Mouse (Mus musculus) neural tube, embryonic 15.5 days (tissue): ENCODE measurements around the gene Cdhr3. TPM values are rescaled to one million over a fixed set of nuclear protein-coding genes. Genes with fewer than 3 reads are reported as not detected.

ENCODE experiments used
- ATAC-seq: fragments of 200-750 bp; cut with Nextera tagmentation; 2 replicates; pipeline ENCODE4 v1.8.0; 2017; ENCODE audit warnings: mild to moderate bottlenecking, moderate TSS enrichment, moderate library complexity; ENCODE audit not compliant: low FRiP score
- H3K27ac ChIP-seq: fragments of 300-500 bp; sonication (generic); replicated peaks from 2 replicates; pipeline ENCODE4 v1.5.1; 2015; ENCODE audit warnings: mild to moderate bottlenecking, inconsistent platforms
- H3K27me3 ChIP-seq: fragments of 300-500 bp; sonication (generic); replicated peaks from 2 replicates; pipeline ENCODE4 v1.6.1; 2015; ENCODE audit warnings: inconsistent platforms
- H3K36me3 ChIP-seq: fragments of 300-500 bp; sonication (generic); 2 replicates; pipeline ENCODE4 v1.6.1; 2015; ENCODE audit warnings: inconsistent platforms
- H3K4me1 ChIP-seq: fragments of 300-500 bp; sonication (generic); 2 replicates; pipeline ENCODE4 v1.6.1; 2015; ENCODE audit warnings: inconsistent platforms
- H3K4me2 ChIP-seq: fragments of 300-500 bp; sonication (generic); 2 replicates; pipeline ENCODE4 v1.6.1; 2015; ENCODE audit warnings: inconsistent platforms, mild to moderate bottlenecking, moderate library complexity
- H3K4me3 ChIP-seq: fragments of 300-500 bp; sonication (generic); replicated peaks from 2 replicates; pipeline ENCODE4 v1.5.1; 2015; ENCODE audit warnings: mild to moderate bottlenecking, inconsistent platforms
- H3K9ac ChIP-seq: fragments of 300-500 bp; sonication (generic); replicated peaks from 2 replicates; pipeline ENCODE4 v1.6.1; 2015; ENCODE audit warnings: mild to moderate bottlenecking, inconsistent platforms
- H3K9me3 ChIP-seq: fragments of 300-500 bp; sonication (generic); replicated peaks from 2 replicates; pipeline ENCODE4 v1.6.1; 2016; ENCODE audit warnings: inconsistent platforms
- WGBS: fragments of 180-500 bp; shearing (Covaris S2); methylation state at CpG from one replicate; pipeline ENCODE4 v1.1.7; 2015; ENCODE audit warnings: mixed read lengths; 5-methylcytosine and 5-hydroxymethylcytosine counted together
- polyA plus RNA-seq: library from polyadenylated mRNA; unstranded; fragments of >200 nt; fragmentation: Nextera tagmentation; extraction: Ambion mirVana; gene quantifications from 2 replicates; pipeline ENCODE4 v1.2.1, GENCODE M21; 2015

Cdhr3 gene
- polyA plus RNA-seq, 1 experiment from 2014 or later: 0.18 TPM

DNA sequence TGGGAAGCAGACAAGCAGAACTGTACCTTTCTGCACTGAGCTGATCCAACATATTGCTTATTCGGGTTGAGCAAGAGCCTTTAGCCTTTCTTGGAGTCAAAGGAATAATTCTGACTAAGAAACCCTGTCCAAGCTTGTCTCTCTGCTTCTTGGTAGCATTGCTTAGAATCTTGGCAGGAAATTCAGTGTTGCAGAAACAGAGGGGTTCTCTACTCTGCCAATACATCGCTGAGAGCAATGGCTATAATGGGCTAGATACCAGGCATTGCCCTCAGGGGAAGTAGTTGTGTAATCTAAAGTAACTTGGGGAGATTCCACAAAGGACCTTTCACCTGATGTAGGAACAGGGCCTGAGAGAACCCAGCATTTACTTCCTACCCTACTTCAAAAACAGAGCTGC is 62.1 kb downstream of the Cdhr3 start:
- no peaks in the 10 kb centered on the region for H3K9me3 ChIP-seq
- no peak for ATAC-seq
- no peak overlapping the region for H3K9ac ChIP-seq
- H3K27ac ChIP-seq: peak overlapping the region; percentile 28; the same call in 1 of the 2 replicates
- H3K4me3 ChIP-seq: no peak overlapping the region
- H3K27me3 ChIP-seq: peaks cover 13% of the 10 kb centered on the region; the same call in 1 of the 2 replicates
- 69% methylated on average over 2 of the region's 2 CpGs for WGBS
- H3K36me3 ChIP-seq: no peaks in the 10 kb centered on the region
- peaks cover 54% of the 10 kb centered on the region for H3K4me1 ChIP-seq
- H3K4me2 ChIP-seq: no peak overlapping the region

DNA sequence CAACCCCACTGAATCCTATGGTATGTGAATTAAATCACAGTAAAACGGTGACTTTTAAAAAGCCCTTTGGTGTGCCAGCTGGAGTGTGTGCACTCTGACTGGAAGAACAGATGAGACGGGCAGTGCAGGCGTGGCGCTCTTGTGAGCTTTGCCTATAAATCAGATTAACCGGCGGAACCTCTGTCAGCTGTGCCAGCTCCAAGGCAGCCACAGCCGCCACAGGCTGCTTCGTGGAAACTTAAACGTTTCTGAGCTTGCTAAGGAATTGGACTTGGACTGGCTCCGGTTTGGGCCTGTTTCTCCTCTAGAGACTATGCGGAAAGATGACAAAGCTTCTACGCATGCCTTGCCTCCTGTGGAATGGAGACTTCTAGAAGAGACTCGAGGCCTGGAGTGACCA is 62.6 kb downstream of the Cdhr3 start:
- 21% methylated on average over 13 of the region's 13 CpGs for WGBS
- peak; percentile 34; the same call in 1 of the 2 replicates for ATAC-seq
- Histone ChIP-seq H3K4me3 (no peak overlapping the region), H3K4me1 (peaks cover 49% of the 10 kb centered on the region), H3K27me3 (peaks cover 13% of the 10 kb centered on the region; the same call in 1 of the 2 replicates), H3K9me3 (no peaks in the 10 kb centered on the region), H3K4me2 (no peak overlapping the region), H3K27ac (peak overlapping the region; percentile 28; the same call in 1 of the 2 replicates), H3K9ac (no peak overlapping the region), H3K36me3 (no peaks in the 10 kb centered on the region)

DNA sequence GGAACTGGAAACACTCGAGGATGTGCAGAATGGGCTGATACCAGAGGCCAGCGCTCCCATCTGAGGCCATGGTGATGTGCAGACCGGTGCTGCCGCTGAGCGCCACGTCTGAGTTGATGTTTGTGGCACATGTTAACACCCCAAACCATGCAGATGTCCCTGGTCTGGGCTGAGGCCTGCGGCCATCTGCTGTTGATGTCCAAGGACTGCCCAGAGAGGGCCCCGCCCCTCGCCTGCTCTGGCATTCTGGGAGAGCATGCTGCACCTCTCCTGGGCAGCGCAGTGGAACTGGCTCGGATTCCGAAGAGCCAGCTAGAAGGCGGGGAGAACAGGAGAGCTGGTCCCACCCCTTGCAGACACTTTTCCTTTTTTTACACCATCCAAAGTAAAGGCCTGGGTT is 64.0 kb downstream of the Cdhr3 start:
- Histone ChIP-seq H3K27me3 (peaks cover 15% of the 10 kb centered on the region; the same call in 1 of the 2 replicates), H3K9me3 (no peaks in the 10 kb centered on the region), H3K4me2 (no peak overlapping the region), H3K4me3 (no peak overlapping the region), H3K36me3 (no peaks in the 10 kb centered on the region), H3K27ac (no peak overlapping the region), H3K9ac (no peak overlapping the region), H3K4me1 (peaks cover 40% of the 10 kb centered on the region)
- WGBS: 61% methylated on average over 13 of the region's 13 CpGs
- no peak for ATAC-seq

DNA sequence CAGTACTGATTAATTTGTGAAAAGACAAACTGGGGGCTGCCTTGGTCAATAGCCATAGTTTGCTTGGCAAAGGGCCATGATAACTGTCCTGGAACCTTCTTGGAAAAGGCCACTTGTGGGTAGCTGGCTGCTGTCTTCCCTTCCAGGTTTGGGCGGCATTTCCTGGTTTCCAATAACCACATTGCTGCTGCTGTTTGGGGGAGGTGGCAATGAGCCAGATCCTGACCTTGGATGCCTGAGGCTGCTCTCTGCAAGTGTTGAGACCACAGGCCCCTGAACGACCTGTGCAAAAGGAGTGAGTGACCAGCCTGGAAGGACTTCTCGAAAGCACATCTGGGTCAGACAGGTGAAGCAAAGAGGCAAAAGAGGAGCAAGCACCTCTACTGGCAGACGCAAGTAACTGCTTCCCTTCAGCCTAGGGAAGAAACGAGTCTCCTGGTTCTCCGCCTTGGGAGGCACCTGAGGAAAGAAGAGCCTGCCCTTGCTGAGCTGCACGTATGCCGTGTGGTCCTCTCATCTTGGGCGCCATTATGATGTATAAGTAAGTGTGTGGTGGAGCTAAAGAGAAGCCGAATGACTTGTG is 64.5 kb downstream of the Cdhr3 start:
- 57% methylated on average over 10 of the region's 10 CpGs for WGBS
- Histone ChIP-seq H3K36me3 (no peaks in the 10 kb centered on the region), H3K9ac (no peak overlapping the region), H3K27me3 (peaks cover 19% of the 10 kb centered on the region), H3K4me1 (peaks cover 35% of the 10 kb centered on the region), H3K4me3 (no peak overlapping the region), H3K9me3 (no peaks in the 10 kb centered on the region), H3K27ac (no peak overlapping the region), H3K4me2 (no peak overlapping the region)
- no peak for ATAC-seq

GRCm38 (mm10) chr12:33027093-33027492 is 65.6 kb downstream of the Cdhr3 start:
- H3K4me1 ChIP-seq: peaks cover 32% of the 10 kb centered on the region
- 4% methylated on average over 10 of the region's 10 CpGs for WGBS
- ATAC-seq: peak; percentile 70
- no peak overlapping the region for H3K27ac ChIP-seq
- peak overlapping the region; percentile 38 for H3K4me2 ChIP-seq
- H3K9ac ChIP-seq: 0 out of 2 replicates have a peak overlapping the region, but pooled peaks have one; percentile 5
- no peaks in the 10 kb centered on the region for H3K36me3 ChIP-seq
- H3K4me3 ChIP-seq: no peak overlapping the region
- H3K9me3 ChIP-seq: no peaks in the 10 kb centered on the region
- H3K27me3 ChIP-seq: peaks cover 18% of the 10 kb centered on the region

GRCm38 (mm10) chr12:33024524-33024923 is 68.2 kb downstream of the Cdhr3 start:
- 77% methylated on average over 6 of the region's 6 CpGs for WGBS
- peaks cover 19% of the 10 kb centered on the region for H3K4me1 ChIP-seq
- no peak overlapping the region for H3K9ac ChIP-seq
- no peak overlapping the region for H3K27ac ChIP-seq
- no peaks in the 10 kb centered on the region for H3K9me3 ChIP-seq
- H3K36me3 ChIP-seq: no peaks in the 10 kb centered on the region
- no peak overlapping the region for H3K4me3 ChIP-seq
- no peak for ATAC-seq
- H3K27me3 ChIP-seq: peaks cover 16% of the 10 kb centered on the region
- H3K4me2 ChIP-seq: no peak overlapping the region

- Histone ChIP-seq H3K4me3 (no peak overlapping the region), H3K27me3 (peaks cover 11% of the 10 kb centered on the region), H3K4me1 (0 out of 2 replicates have a peak, but pooled peaks cover 2% of the 10 kb centered on the region), H3K36me3 (no peaks in the 10 kb centered on the region), H3K4me2 (no peak overlapping the region), H3K9me3 (no peaks in the 10 kb centered on the region), H3K27ac (no peak overlapping the region), H3K9ac (no peak overlapping the region)
- 93% methylated on average over 4 of the region's 4 CpGs for WGBS
- no peak for ATAC-seq
Measured at GRCm38 (mm10) chr12:33021751-33022150, 70.9 kb downstream of the Cdhr3 start.

GRCm38 (mm10) chr12:33021140-33021539 is 71.5 kb downstream of the Cdhr3 start:
- Histone ChIP-seq H3K27me3 (peaks cover 8% of the 10 kb centered on the region), H3K9ac (no peak overlapping the region), H3K36me3 (no peaks in the 10 kb centered on the region), H3K27ac (no peak overlapping the region), H3K4me3 (no peak overlapping the region), H3K4me2 (no peak overlapping the region), H3K4me1 (0 out of 2 replicates have a peak, but pooled peaks cover 2% of the 10 kb centered on the region), H3K9me3 (no peaks in the 10 kb centered on the region)
- ATAC-seq: no peak
- 89% methylated on average over 9 of the region's 9 CpGs for WGBS

DNA sequence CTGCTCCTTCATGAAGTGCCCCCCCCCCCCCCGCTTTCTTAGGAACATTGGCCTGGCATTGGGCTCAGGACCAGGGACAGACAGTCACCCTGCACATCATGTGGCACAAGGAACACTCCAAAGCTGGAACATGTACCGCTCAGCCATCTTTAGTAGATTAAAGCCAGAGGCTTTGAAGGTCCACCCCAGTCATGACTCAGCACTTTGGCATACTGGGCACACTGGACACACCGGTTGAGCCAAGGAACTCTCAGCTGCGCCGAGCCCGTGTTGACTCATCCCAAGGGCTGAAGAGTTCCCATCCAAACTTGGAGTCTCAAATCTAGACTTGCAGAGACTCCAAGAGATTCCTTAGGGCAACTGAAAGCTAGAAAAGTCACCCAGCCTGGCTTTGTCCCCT is 72.7 kb downstream of the Cdhr3 start:
- peaks cover 6% of the 10 kb centered on the region for H3K27me3 ChIP-seq
- H3K27ac ChIP-seq: no peak overlapping the region
- H3K9me3 ChIP-seq: no peaks in the 10 kb centered on the region
- H3K36me3 ChIP-seq: no peaks in the 10 kb centered on the region
- WGBS: 85% methylated on average over 6 of the region's 6 CpGs
- no peak overlapping the region for H3K4me3 ChIP-seq
- 0 out of 2 replicates have a peak, but pooled peaks cover 2% of the 10 kb centered on the region for H3K4me1 ChIP-seq
- H3K4me2 ChIP-seq: no peak overlapping the region
- H3K9ac ChIP-seq: no peak overlapping the region
- no peak for ATAC-seq

GRCm38 (mm10) chr12:33018601-33019000 is 74.1 kb downstream of the Cdhr3 start:
- no peak overlapping the region for H3K4me2 ChIP-seq
- no peaks in the 10 kb centered on the region for H3K36me3 ChIP-seq
- no peaks in the 10 kb centered on the region for H3K9me3 ChIP-seq
- peaks cover 4% of the 10 kb centered on the region for H3K27me3 ChIP-seq
- 66% methylated on average over 4 of the region's 4 CpGs for WGBS
- ATAC-seq: no peak
- no peaks in the 10 kb centered on the region for H3K4me1 ChIP-seq
- H3K9ac ChIP-seq: no peak overlapping the region
- H3K27ac ChIP-seq: no peak overlapping the region
- no peak overlapping the region for H3K4me3 ChIP-seq

DNA sequence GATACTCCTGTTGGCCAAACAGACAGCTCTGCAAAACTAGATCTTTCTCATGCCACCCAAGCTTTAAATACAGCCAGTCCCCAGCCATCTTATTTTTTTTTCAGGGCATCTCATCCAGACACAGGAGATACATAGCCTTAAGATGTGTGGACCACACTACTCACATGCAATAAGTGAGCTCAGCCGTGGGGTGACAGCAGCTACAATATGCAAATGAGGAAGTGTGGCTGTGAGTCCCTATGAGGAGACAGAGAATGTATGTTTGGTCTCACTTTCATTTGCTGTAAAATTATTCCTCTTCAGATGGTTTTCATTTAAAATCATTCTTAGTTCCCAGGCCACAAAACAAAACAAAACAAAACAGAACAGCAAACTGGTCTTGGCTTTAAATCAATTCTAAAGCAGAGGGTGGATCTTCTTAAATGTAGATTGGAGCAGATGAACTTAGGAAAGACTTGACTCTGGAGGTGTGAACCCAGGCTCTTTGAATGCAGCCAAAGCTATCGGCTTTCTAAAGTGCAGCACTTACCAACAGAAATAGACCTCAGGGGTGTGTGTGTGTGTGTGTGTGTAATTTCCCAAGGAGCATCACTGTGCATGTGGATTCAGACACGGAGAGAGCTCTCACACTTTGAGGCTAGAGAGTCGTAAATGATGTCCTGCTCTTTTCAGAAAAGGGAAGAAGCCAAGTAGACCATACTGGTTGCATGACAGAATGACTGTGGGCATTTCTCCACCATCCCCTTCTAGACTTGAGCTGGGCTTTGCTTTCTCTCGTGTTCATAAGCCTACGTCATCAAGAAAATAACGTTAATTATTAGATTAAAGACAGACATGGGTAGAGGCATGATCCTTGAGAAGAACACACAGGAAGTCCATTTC is 75.6 kb downstream of the Cdhr3 start:
- no peak overlapping the region for H3K9ac ChIP-seq
- H3K27ac ChIP-seq: no peak overlapping the region
- H3K4me2 ChIP-seq: no peak overlapping the region
- H3K27me3 ChIP-seq: no peaks in the 10 kb centered on the region
- no peaks in the 10 kb centered on the region for H3K9me3 ChIP-seq
- H3K36me3 ChIP-seq: no peaks in the 10 kb centered on the region
- no peak overlapping the region for H3K4me3 ChIP-seq
- H3K4me1 ChIP-seq: no peaks in the 10 kb centered on the region
- WGBS: 71% methylated on average over 7 of the region's 7 CpGs
- no peak for ATAC-seq

DNA sequence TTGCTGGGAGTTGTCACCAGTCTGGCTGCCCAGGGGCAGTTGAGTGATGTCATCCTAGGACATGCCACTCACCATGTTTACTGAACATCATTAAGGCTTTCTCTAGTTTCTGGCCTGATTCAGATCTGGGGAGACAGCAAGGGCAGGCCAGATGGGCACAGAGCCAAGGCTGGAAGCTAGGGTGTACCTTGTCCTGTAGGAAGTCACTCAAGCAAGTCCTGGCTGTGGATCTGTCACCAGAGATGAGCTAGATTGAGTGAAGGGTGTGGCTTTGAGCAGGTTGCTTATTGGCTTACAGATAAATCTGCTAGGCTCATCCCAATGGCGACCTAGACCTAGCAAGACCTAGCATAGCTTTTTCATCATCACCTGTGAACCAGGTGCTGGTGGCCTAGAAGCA is 77.6 kb downstream of the Cdhr3 start:
- Histone ChIP-seq H3K4me1 (no peaks in the 10 kb centered on the region), H3K36me3 (no peaks in the 10 kb centered on the region), H3K9ac (no peak overlapping the region), H3K4me2 (no peak overlapping the region), H3K27me3 (no peaks in the 10 kb centered on the region), H3K4me3 (no peak overlapping the region), H3K27ac (no peak overlapping the region), H3K9me3 (no peaks in the 10 kb centered on the region)
- 89% methylated on average over 1 of the region's 1 CpGs for WGBS
- no peak for ATAC-seq
